Mouse (Mus musculus): ENCODE measurements around the gene Bsg. TPM values are rescaled to one million over a fixed set of nuclear protein-coding genes. Genes with fewer than 3 reads are reported as not detected.

The Bsg gene
- total and polyA plus RNA-seq, 3 experiments: 318 to 700 (median 346) TPM

DNA sequence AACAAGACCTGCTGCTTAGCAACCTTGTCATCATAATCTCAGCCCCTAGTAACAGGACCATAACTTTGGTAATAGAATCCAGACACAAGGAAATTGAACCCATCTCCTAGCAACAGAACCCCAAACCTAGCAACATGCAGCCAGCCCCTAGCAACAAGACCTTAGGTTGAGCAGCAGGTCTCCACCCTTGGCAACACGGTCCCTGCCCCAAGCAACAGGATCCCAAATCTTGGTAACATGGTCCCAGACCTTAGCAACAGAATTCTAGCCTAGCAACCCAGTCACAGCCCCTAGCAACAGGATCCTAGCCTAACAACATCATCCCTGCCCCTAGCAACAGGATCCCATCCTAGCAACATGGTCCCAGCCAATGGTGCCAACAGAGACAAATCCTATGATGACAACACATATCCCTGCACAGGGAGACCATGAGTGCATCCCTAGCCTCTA lies 49.3 kb upstream of the Bsg start:
- no peak for DNase-seq (ENCODE audit: low read depth, low spot score)
- Histone ChIP-seq H3K9me3 (replicated peaks; ENCODE audit: insufficient read depth, low read length) (no peaks in the 10 kb centered on the region), H3K27ac (ENCODE audit: control insufficient read depth, low read depth, low read length) (no peak overlapping the region), H3K79me2 (ENCODE audit: control insufficient read depth, insufficient read depth, low read length, poor library complexity) (no peaks in the 10 kb centered on the region), H3K27me3 (ENCODE audit: control insufficient read depth in 1 of 2, insufficient read depth in 2 of 2, low read length in 2 of 2) (peaks cover 0 to 1% of the 10 kb centered on the region in 2 experiments; a peak in 1 of 4 replicates), H3K4me3 (ENCODE audit: control insufficient read depth in 1 of 2, insufficient read depth in 1 of 2, low read depth in 2 of 2, low read length in 2 of 2) (no peak overlapping the region), H3K4me1 (ENCODE audit: control insufficient read depth in 1 of 2, insufficient read depth in 2 of 2, low read length in 2 of 2) (no peaks in the 10 kb centered on the region), H3K9ac (ENCODE audit: control insufficient read depth, low read depth, low read length, poor library complexity, severe bottlenecking) (no peak overlapping the region), H3K36me3 (ENCODE audit: control insufficient read depth in 1 of 2, insufficient read depth in 2 of 2, low read length in 2 of 2) (no peaks in the 10 kb centered on the region)
- TF ChIP-seq SIN3A (IDR thresholded peaks at IDR 0.05; ENCODE audit: low read length) (no peak), POLR2AphosphoS5 (IDR thresholded peaks at IDR 0.05; ENCODE audit: borderline replicate concordance, low read depth, low read length) (no peak), USF2 (IDR thresholded peaks at IDR 0.05; ENCODE audit: borderline replicate concordance in 1 of 2, insufficient read depth in 1 of 2, low read depth in 1 of 2, low read length in 2 of 2) (no peak), ETS1 (IDR thresholded peaks at IDR 0.05; ENCODE audit: low read depth, low read length) (no peak), E2F4 (IDR thresholded peaks at IDR 0.05; ENCODE audit: borderline replicate concordance, low read depth, low read length) (no peak), MAZ (IDR thresholded peaks at IDR 0.05; ENCODE audit: low read depth, low read length) (no peak), GATA1 (IDR thresholded peaks at IDR 0.05; ENCODE audit: low read depth, low read length) (no peak), HCFC1 (IDR thresholded peaks at IDR 0.05; ENCODE audit: low read depth, low read length) (no peak), POLR2A (IDR thresholded peaks at IDR 0.05; ENCODE audit: control insufficient read depth in 1 of 2, insufficient read depth in 1 of 2, low read depth in 1 of 2, low read length in 2 of 2, poor library complexity in 1 of 2) (no peak), MXI1 (IDR thresholded peaks at IDR 0.05; ENCODE audit: low read depth, low read length) (no peak)

- no peak for TF ChIP-seq MXI1 (IDR thresholded peaks at IDR 0.05; ENCODE audit: low read depth, low read length)
- TF ChIP-seq MAZ (IDR thresholded peaks at IDR 0.05; ENCODE audit: low read depth, low read length): no peak
- peak; percentile 23 for TF ChIP-seq RAD21 (IDR thresholded peaks at IDR 0.05; ENCODE audit: low read depth, low read length)
- peak in 2 of 3 experiments; percentile 48 to 59; a peak in 4 of 6 replicates for TF ChIP-seq CTCF (IDR thresholded peaks at IDR 0.05 in 2 of 3, conservative IDR thresholded peaks at IDR 0.05 in 1 of 3; ENCODE audit: control insufficient read depth in 1 of 3, insufficient read depth in 1 of 3, low read depth in 2 of 3, low read length in 3 of 3, poor library complexity in 1 of 3, severe bottlenecking in 1 of 3)
- no peak for TF ChIP-seq SIN3A (IDR thresholded peaks at IDR 0.05; ENCODE audit: low read length)
- no peaks in the 10 kb centered on the region for H3K4me1 ChIP-seq (ENCODE audit: control insufficient read depth in 1 of 2, insufficient read depth in 2 of 2, low read length in 2 of 2)
- no peak overlapping the region for H3K4me3 ChIP-seq (ENCODE audit: control insufficient read depth in 1 of 2, insufficient read depth in 1 of 2, low read depth in 2 of 2, low read length in 2 of 2)
- no peaks in the 10 kb centered on the region for H3K79me2 ChIP-seq (ENCODE audit: control insufficient read depth, insufficient read depth, low read length, poor library complexity)
- H3K36me3 ChIP-seq (ENCODE audit: control insufficient read depth in 1 of 2, insufficient read depth in 2 of 2, low read length in 2 of 2): no peaks in the 10 kb centered on the region
- H3K9ac ChIP-seq (ENCODE audit: control insufficient read depth, low read depth, low read length, poor library complexity, severe bottlenecking): no peak overlapping the region
- H3K27ac ChIP-seq (ENCODE audit: control insufficient read depth, low read depth, low read length): no peak overlapping the region
- no peaks in the 10 kb centered on the region for H3K27me3 ChIP-seq (ENCODE audit: control insufficient read depth in 1 of 2, insufficient read depth in 2 of 2, low read length in 2 of 2)
- DNase-seq (ENCODE audit: low read depth, low spot score): peak; percentile 32
- H3K9me3 ChIP-seq (replicated peaks; ENCODE audit: insufficient read depth, low read length): no peaks in the 10 kb centered on the region
Measured at GRCm38 (mm10) chr10:79658829-79659228, 45.5 kb upstream of the Bsg start.

GRCm38 (mm10) chr10:79660298-79660697 lies 44.0 kb upstream of the Bsg start:
- Histone ChIP-seq H3K9me3 (replicated peaks; ENCODE audit: insufficient read depth, low read length) (no peaks in the 10 kb centered on the region), H3K79me2 (ENCODE audit: control insufficient read depth, insufficient read depth, low read length, poor library complexity) (no peaks in the 10 kb centered on the region), H3K4me1 (ENCODE audit: control insufficient read depth in 1 of 2, insufficient read depth in 2 of 2, low read length in 2 of 2) (no peaks in the 10 kb centered on the region), H3K4me3 (ENCODE audit: control insufficient read depth in 1 of 2, insufficient read depth in 1 of 2, low read depth in 2 of 2, low read length in 2 of 2) (no peak overlapping the region), H3K27ac (ENCODE audit: control insufficient read depth, low read depth, low read length) (no peak overlapping the region), H3K27me3 (ENCODE audit: control insufficient read depth in 1 of 2, insufficient read depth in 2 of 2, low read length in 2 of 2) (no peaks in the 10 kb centered on the region), H3K36me3 (ENCODE audit: control insufficient read depth in 1 of 2, insufficient read depth in 2 of 2, low read length in 2 of 2) (no peaks in the 10 kb centered on the region), H3K9ac (ENCODE audit: control insufficient read depth, low read depth, low read length, poor library complexity, severe bottlenecking) (no peak overlapping the region)
- peak; percentile 2 for TF ChIP-seq RAD21 (IDR thresholded peaks at IDR 0.05; ENCODE audit: low read depth, low read length)
- TF ChIP-seq SMC3 (IDR thresholded peaks at IDR 0.05; ENCODE audit: low read depth, low read length): peak; percentile 26
- TF ChIP-seq ZNF384 (IDR thresholded peaks at IDR 0.05; ENCODE audit: low read depth, low read length): no peak
- TF ChIP-seq CTCF (IDR thresholded peaks at IDR 0.05 in 2 of 3, conservative IDR thresholded peaks at IDR 0.05 in 1 of 3; ENCODE audit: control insufficient read depth in 1 of 3, insufficient read depth in 1 of 3, low read depth in 2 of 3, low read length in 3 of 3, poor library complexity in 1 of 3, severe bottlenecking in 1 of 3): peak; percentile 40 to 62 (median 60)
- peak; percentile 57 for DNase-seq (ENCODE audit: low read depth, low spot score)
